Mouse (Mus musculus) spleen, postnatal 36 days (tissue): ENCODE results near the gene Dapk3.

ENCODE experiments used
- DNase-seq, 2 experiments: peaks; one replicate each; pipeline ENCODE4 v3.0.0; 2022; ENCODE audit warnings: low spot score in 2 of 2, mixed read lengths in 1 of 2

The Dapk3 gene

GRCm38 (mm10) chr10:81240876-81241275 is 58.1 kb downstream of the Dapk3 start:
- peak; percentile 32 to 44 for DNase-seq

DNA sequence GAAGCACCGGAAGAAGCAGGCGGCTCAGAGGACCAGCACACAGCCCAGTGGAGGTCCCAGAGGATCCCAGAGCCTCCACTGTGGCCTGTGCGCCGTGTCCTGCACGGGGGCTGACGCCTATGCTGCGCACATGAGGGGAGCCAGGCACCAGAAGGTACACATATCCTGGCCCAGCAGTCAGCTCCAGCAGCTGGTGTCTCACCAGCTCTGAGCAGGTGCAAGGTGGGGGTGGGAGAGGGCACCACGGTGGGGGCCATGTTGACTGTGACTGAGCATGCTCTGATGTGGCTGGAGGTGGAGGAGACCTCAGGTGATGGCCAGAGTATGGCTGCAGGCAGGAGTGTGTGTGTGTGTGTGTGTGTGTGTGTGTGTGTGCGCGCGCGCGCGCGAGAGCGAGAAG is 59.2 kb downstream of the Dapk3 start:
- DNase-seq, result no peak
